Mouse (Mus musculus) thymus, postnatal 10 days (tissue): ENCODE data around the gene Zfp992.
"Not testable (repeated sequence)": the region's sequence is repeated elsewhere in the genome, so short reads cannot be mapped to it uniquely, and the experiment has no call there.

Experiments used
- DNase-seq, 2 experiments: peaks; one replicate each; pipeline ENCODE4 v3.0.0; 2021; ENCODE audit warnings: low spot score in 2 of 2

Gene Zfp992

GRCm38 (mm10) chr4:146448950-146449349 lies at the start of gene Zfp992:
Zfp992 (plus strand) TSS chr4:146449023.
- DNase-seq = not testable (repeated sequence)

GRCm38 (mm10) chr4:146429467-146429866 lies 19.4 kb upstream of the Zfp992 start:
- DNase-seq = not testable (repeated sequence)

GRCm38 (mm10) chr4:146430876-146431275 lies 17.9 kb upstream of the Zfp992 start:
- DNase-seq = not testable (repeated sequence)

GRCm38 (mm10) chr4:146435539-146435938 lies 13.3 kb upstream of the Zfp992 start:
- DNase-seq = not testable (repeated sequence)

- not testable (repeated sequence) for DNase-seq
Measured at GRCm38 (mm10) chr4:146437256-146437655, 11.6 kb upstream of the Zfp992 start.

GRCm38 (mm10) chr4:146444345-146444744 lies 4.5 kb upstream of the Zfp992 start:
- DNase-seq = not testable (repeated sequence)

GRCm38 (mm10) chr4:146445121-146445520 lies 3.7 kb upstream of the Zfp992 start:
- not testable (repeated sequence) for DNase-seq

GRCm38 (mm10) chr4:146446135-146446534 lies 2.7 kb upstream of the Zfp992 start:
- not testable (repeated sequence) for DNase-seq

GRCm38 (mm10) chr4:146447016-146447415 lies 1.8 kb upstream of the Zfp992 start:
- not testable (repeated sequence) for DNase-seq

- DNase-seq = not testable (repeated sequence)
Measured at GRCm38 (mm10) chr4:146449711-146450110, 888 bp downstream of the Zfp992 start.

GRCm38 (mm10) chr4:146452576-146452975 lies 3.8 kb downstream of the Zfp992 start:
- not testable (repeated sequence) for DNase-seq

GRCm38 (mm10) chr4:146454170-146454569 lies 5.3 kb downstream of the Zfp992 start:
- not testable (repeated sequence) for DNase-seq

- DNase-seq = no peak
Measured at GRCm38 (mm10) chr4:146454896-146455295, 6.1 kb downstream of the Zfp992 start.

- no peak for DNase-seq
Measured at GRCm38 (mm10) chr4:146455321-146455721, 6.5 kb downstream of the Zfp992 start.

GRCm38 (mm10) chr4:146456061-146456726 lies 7.4 kb downstream of the Zfp992 start:
- DNase-seq = no peak

- DNase-seq = no peak
Measured at GRCm38 (mm10) chr4:146457126-146457525, 8.3 kb downstream of the Zfp992 start.

GRCm38 (mm10) chr4:146457720-146458119 lies 8.9 kb downstream of the Zfp992 start:
- no peak for DNase-seq

- DNase-seq = not testable (repeated sequence)
Measured at GRCm38 (mm10) chr4:146459822-146460221, 11.0 kb downstream of the Zfp992 start.

GRCm38 (mm10) chr4:146460685-146461084 lies 11.9 kb downstream of the Zfp992 start:
- not testable (repeated sequence) for DNase-seq

GRCm38 (mm10) chr4:146463649-146464351 lies 15.0 kb downstream of the Zfp992 start:
- DNase-seq = not testable (repeated sequence)

GRCm38 (mm10) chr4:146469984-146470383 lies 21.2 kb downstream of the Zfp992 start:
- DNase-seq = not testable (repeated sequence)

- DNase-seq = not testable (repeated sequence)
Measured at GRCm38 (mm10) chr4:146474181-146474580, 25.4 kb downstream of the Zfp992 start.
